Mouse (Mus musculus) intestine, postnatal 0 days (tissue): ENCODE measurements around the gene Gpr62. TPM values are rescaled to one million over a fixed set of nuclear protein-coding genes. Genes with fewer than 3 reads are reported as not detected.

Experiments
- ATAC-seq: fragments of 200-750 bp; cut with Nextera tagmentation; 2 replicates; pipeline ENCODE4 v1.8.0; 2017; ENCODE audit warnings: mild to moderate bottlenecking, moderate TSS enrichment, moderate library complexity
- H3K27ac ChIP-seq: fragments of 300-500 bp; sonication (generic); 2 replicates; pipeline ENCODE4 v1.5.1; 2014; ENCODE audit warnings: mild to moderate bottlenecking, low read depth, low read length, moderate library complexity
- H3K27me3 ChIP-seq: fragments of 300-500 bp; sonication (generic); replicated peaks from 2 replicates; pipeline ENCODE4 v1.6.1; 2014; ENCODE audit warnings: low read length, mixed read lengths; ENCODE audit not compliant: control insufficient read depth, insufficient read depth
- H3K36me3 ChIP-seq: fragments of 300-500 bp; sonication (generic); 2 replicates; pipeline ENCODE4 v1.6.1; 2014; ENCODE audit warnings: mild to moderate bottlenecking, moderate library complexity; ENCODE audit not compliant: control insufficient read depth, insufficient read depth
- H3K4me1 ChIP-seq: fragments of 300-500 bp; sonication (generic); replicated peaks from 2 replicates; pipeline ENCODE4 v1.6.1; 2014; ENCODE audit warnings: antibody characterized with exemption, low read length, mixed read lengths; ENCODE audit not compliant: control insufficient read depth, insufficient read depth
- H3K4me2 ChIP-seq: fragments of 300-500 bp; sonication (generic); replicated peaks from 2 replicates; pipeline ENCODE4 v1.6.1; 2014; ENCODE audit warnings: low read depth, mild to moderate bottlenecking, moderate library complexity
- H3K4me3 ChIP-seq: fragments of 300-500 bp; sonication (generic); 2 replicates; pipeline ENCODE4 v1.5.1; 2014; ENCODE audit warnings: low read depth, low read length
- H3K9ac ChIP-seq: fragments of 300-500 bp; sonication (generic); 2 replicates; pipeline ENCODE4 v1.6.1; 2014; ENCODE audit warnings: mild to moderate bottlenecking, low read depth, low read length
- H3K9me3 ChIP-seq: fragments of 300-500 bp; sonication (generic); 2 replicates; pipeline ENCODE4 v1.6.1; 2016; ENCODE audit warnings: mixed run types; ENCODE audit not compliant: control insufficient read depth
- CTCF ChIP-seq: sonication (generic); IDR thresholded peaks from 2 replicates; pipeline ENCODE4 v1.5.1; 2016; ENCODE audit warnings: low read depth, mild to moderate bottlenecking, control low read depth, antibody characterized with exemption, moderate library complexity
- WGBS: fragments of 180-500 bp; shearing (Covaris S2); extraction: QIAGEN DNeasy Blood & Tissue Kit; methylation state at CpG from one replicate; pipeline ENCODE4 v1.1.7; 2014; 5-methylcytosine and 5-hydroxymethylcytosine counted together
- polyA plus RNA-seq: library from polyadenylated mRNA; unstranded; fragments of >200 nt; fragmentation: Nextera tagmentation; extraction: Ambion mirVana; gene quantifications from 2 replicates; pipeline ENCODE4 v1.2.1, GENCODE M21; 2015

Gpr62 gene
- polyA plus RNA-seq, 1 experiment from 2014 or later: 0.17 TPM

DNA sequence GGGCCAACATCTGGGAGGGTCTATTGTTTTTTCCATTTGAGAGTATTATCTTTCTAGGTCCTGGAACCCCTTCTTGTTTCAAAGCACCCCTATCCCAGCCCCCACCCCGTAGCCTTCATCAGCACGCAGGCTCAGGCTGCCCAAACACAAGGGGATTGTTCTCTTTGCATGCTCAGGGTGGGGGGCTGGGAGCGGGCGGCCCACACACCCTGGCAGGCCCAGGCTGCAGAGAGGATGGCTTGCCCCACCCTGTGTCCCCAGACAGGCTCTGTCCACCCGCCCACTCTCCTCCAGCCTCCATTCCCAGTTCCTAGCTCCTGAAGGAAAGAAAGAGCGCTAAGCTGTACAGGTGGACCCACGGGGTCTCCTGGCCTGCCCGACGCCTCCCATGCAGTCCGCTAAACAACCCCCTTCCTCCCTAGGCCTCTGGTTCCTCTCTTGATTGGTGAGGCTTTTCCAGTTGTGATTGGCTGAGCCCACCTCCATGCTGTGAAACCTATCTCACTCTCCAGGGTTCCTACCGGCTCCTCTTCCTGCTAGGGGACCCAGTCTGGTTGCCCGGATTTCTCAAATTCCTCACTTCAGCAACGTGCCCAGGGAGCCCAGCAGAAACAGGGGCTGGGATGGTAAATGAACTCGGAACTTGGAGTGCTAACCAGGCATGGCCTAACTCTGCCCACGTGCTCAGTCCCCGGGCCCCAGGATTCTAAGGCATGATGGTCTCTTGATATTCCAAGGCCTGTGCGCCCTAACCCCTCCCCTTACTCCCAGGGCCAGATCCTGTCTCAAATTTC lies 10.7 kb downstream of the Gpr62 start:
- Histone ChIP-seq H3K4me2 (peak overlapping the region; percentile 91), H3K4me1 (peaks cover 4% of the 10 kb centered on the region), H3K4me3 (peak overlapping the region; percentile 51), H3K9me3 (no peaks in the 10 kb centered on the region), H3K27ac (no peak overlapping the region), H3K27me3 (no peaks in the 10 kb centered on the region), H3K36me3 (no peaks in the 10 kb centered on the region), H3K9ac (no peak overlapping the region)
- 38% methylated on average over 17 of the region's 17 CpGs for WGBS
- no peak for TF ChIP-seq CTCF
- ATAC-seq: no peak

- Histone ChIP-seq H3K4me3 (peak overlapping the region; percentile 51), H3K4me2 (peak overlapping the region; percentile 91), H3K9me3 (no peaks in the 10 kb centered on the region), H3K9ac (peak overlapping the region; percentile 53; the same call in 1 of the 2 replicates), H3K27ac (no peak overlapping the region; the same call in 1 of the 2 replicates), H3K4me1 (peaks cover 4% of the 10 kb centered on the region), H3K27me3 (no peaks in the 10 kb centered on the region), H3K36me3 (no peaks in the 10 kb centered on the region)
- no peak for TF ChIP-seq CTCF
- 8% methylated on average over 19 of the region's 20 CpGs for WGBS
- ATAC-seq: no peak
Measured at GRCm38 (mm10) chr9:106454071-106454761, 11.5 kb downstream of the Gpr62 start.

DNA sequence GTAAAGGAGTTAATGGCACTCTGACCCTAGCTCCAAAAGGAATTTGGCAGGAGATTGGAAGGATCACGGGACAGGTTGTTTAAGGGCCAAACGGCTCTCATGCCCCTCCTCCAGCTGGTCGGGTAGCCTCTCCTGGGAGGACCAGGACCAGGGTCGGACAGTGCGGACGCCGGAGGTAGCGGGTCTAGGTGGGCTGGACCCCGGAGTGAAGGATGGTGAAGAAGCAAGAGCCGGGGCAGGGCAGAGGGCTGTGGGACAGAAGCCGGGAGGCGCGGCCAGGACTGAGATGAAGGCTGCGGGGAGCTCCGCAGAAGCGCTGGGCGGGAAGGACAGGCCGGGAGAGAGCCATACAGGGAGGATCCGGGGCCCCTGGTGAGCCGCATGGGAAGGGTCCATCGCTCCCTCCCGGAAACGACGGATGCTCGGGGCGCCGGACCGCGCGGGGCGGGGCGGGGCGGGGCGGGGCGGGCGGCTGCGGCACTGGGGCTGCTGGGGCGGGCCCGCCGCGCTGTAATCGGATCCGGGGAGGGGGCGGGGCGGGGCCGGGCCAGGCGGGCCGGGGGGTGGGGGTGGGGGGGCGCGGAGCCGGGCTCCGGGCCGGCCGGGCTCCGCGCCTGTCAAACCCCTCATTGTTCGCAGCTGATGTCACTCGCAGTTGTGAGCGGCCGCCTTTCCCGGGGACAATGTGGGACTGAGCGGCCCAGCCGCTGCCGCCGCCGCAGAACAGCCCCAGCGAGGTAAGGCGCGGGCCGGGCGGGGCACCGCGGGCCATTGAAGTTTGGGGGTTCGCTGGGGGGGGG lies 12.3 kb downstream of the Gpr62 start, which contains the start of gene Pcbp4:
Gene Pcbp4 (plus strand): TSS at position 21 of the 800 bp plus-strand sequence.
- peaks cover 4% of the 10 kb centered on the region for H3K4me1 ChIP-seq
- peak within 1 kb of the TSS; percentile 91 for H3K4me2 ChIP-seq
- no peaks in the 10 kb centered on the region for H3K36me3 ChIP-seq
- H3K9me3 ChIP-seq: no peaks in the 10 kb centered on the region
- peak; percentile 50 for ATAC-seq
- peak within 1 kb of the TSS; percentile 53 for H3K9ac ChIP-seq
- H3K27me3 ChIP-seq: no peaks in the 10 kb centered on the region
- H3K4me3 ChIP-seq: peak within 1 kb of the TSS; percentile 51
- 1% methylated on average over 37 of the region's 74 CpGs for WGBS
- TF ChIP-seq CTCF: no peak
- H3K27ac ChIP-seq: no peak within 1 kb of the TSS; the same call in 1 of the 2 replicates

- Histone ChIP-seq H3K36me3 (no peaks in the 10 kb centered on the region), H3K4me1 (peaks cover 10% of the 10 kb centered on the region), H3K4me3 (peak overlapping the region; percentile 51), H3K4me2 (peak overlapping the region; percentile 91), H3K27ac (no peak overlapping the region), H3K9ac (peak overlapping the region; percentile 53; the same call in 1 of the 2 replicates), H3K9me3 (no peaks in the 10 kb centered on the region), H3K27me3 (no peaks in the 10 kb centered on the region)
- WGBS: 16% methylated on average over 7 of the region's 7 CpGs
- ATAC-seq: no peak
- no peak for TF ChIP-seq CTCF
Measured at GRCm38 (mm10) chr9:106452821-106453220, 12.9 kb downstream of the Gpr62 start.

GRCm38 (mm10) chr9:106452351-106452750 lies 13.4 kb downstream of the Gpr62 start:
- peaks cover 12% of the 10 kb centered on the region for H3K4me1 ChIP-seq
- H3K27me3 ChIP-seq: no peaks in the 10 kb centered on the region
- no peak overlapping the region for H3K4me2 ChIP-seq
- no peaks in the 10 kb centered on the region for H3K36me3 ChIP-seq
- no peak for ATAC-seq
- 65% methylated on average over 6 of the region's 6 CpGs for WGBS
- TF ChIP-seq CTCF: no peak
- no peaks in the 10 kb centered on the region for H3K9me3 ChIP-seq
- H3K27ac ChIP-seq: no peak overlapping the region
- H3K4me3 ChIP-seq: no peak overlapping the region
- no peak overlapping the region for H3K9ac ChIP-seq

- 53% methylated on average over 2 of the region's 2 CpGs for WGBS
- H3K36me3 ChIP-seq: no peaks in the 10 kb centered on the region
- TF ChIP-seq CTCF: no peak
Measured at GRCm38 (mm10) chr9:106451899-106452298, 13.8 kb downstream of the Gpr62 start.

More at GRCm38 (mm10) chr9:106451899-106452298, 13.8 kb downstream of the Gpr62 start:
- Histone ChIP-seq H3K4me3 (no peak overlapping the region), H3K27ac (no peak overlapping the region), H3K27me3 (no peaks in the 10 kb centered on the region), H3K4me2 (no peak overlapping the region), H3K9ac (no peak overlapping the region), H3K9me3 (no peaks in the 10 kb centered on the region), H3K4me1 (peaks cover 12% of the 10 kb centered on the region)
- ATAC-seq: no peak
